Mouse (Mus musculus) urinary bladder, postnatal 14 days (tissue): ENCODE results near the gene Anapc7.
"Not testable (repeated sequence)": the region's sequence is repeated elsewhere in the genome, so short reads cannot be mapped to it uniquely, and the experiment has no call there.

Experiments used
- DNase-seq: peaks from one replicate; pipeline ENCODE4 v3.0.0; 2021; ENCODE audit warnings: low spot score

The Anapc7 gene

GRCm38 (mm10) chr5:122409692-122410645, 11.5 kb upstream of the Anapc7 start:
- no peak for DNase-seq

- DNase-seq, result no peak
Observed at GRCm38 (mm10) chr5:122411892-122412291, 9.6 kb upstream of the Anapc7 start.

DNA sequence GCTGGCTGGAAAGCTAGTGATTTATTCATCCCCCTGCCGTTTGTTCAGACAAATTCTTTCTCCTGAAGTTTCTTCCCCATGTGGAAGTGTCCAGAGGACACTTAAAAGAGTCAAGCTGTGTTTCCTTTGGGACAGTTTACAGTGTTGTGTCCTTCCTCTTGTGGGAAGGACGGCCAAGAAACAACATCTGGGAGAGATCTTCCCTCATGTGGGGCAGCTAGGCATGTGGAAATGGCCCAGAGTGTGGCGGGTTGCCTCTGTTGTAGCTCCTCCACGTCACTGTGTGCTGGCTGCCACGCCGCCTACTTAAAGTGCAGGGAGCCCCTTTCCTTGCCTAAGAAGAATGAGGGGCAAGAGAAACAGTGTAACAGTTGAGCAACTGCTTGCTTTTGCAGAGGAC, 8.7 kb upstream of the Anapc7 start:
- peak; percentile 37 for DNase-seq

GRCm38 (mm10) chr5:122414351-122414750, 7.1 kb upstream of the Anapc7 start:
- no peak for DNase-seq

DNA sequence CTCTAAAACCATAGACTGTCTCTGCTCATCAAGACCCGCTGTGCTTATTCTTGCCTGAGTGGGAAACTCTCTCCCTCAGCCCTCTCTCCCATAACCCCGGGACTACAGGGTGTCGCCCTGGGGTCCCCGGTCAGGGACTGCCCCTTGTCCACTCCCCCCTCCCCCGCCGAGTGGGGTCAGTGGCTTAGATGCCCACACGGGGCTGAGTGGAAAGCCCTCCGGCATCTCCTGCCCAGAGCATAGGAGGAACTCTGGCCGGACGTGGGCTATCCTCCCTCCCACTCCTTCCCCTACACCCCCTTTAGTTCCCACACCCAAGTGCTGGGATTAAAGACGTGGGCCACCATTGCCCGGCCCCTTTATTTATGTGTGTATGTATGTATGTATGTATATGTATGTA, 6.0 kb upstream of the Anapc7 start:
- DNase-seq, result no peak

DNA sequence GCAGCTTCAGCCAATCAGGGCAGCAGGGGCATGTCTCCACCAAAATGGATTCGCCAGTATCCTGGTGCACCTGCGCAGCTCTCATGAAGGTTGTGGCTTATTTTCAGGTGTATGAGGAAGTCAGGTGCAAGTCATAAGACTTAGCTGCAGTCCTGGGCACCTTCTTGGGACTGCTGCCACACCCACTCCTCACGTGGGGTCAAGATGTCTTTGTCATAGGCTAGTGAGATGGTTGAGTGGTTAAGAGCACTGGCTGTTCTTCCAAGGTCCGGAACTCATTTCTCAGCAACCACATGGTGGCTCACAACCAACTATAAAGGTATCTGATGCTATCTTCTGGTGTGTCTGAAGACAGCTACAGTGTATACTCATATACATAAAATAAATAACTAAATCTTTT, 817 bp upstream of the Anapc7 start:
- not testable (repeated sequence) for DNase-seq

DNA sequence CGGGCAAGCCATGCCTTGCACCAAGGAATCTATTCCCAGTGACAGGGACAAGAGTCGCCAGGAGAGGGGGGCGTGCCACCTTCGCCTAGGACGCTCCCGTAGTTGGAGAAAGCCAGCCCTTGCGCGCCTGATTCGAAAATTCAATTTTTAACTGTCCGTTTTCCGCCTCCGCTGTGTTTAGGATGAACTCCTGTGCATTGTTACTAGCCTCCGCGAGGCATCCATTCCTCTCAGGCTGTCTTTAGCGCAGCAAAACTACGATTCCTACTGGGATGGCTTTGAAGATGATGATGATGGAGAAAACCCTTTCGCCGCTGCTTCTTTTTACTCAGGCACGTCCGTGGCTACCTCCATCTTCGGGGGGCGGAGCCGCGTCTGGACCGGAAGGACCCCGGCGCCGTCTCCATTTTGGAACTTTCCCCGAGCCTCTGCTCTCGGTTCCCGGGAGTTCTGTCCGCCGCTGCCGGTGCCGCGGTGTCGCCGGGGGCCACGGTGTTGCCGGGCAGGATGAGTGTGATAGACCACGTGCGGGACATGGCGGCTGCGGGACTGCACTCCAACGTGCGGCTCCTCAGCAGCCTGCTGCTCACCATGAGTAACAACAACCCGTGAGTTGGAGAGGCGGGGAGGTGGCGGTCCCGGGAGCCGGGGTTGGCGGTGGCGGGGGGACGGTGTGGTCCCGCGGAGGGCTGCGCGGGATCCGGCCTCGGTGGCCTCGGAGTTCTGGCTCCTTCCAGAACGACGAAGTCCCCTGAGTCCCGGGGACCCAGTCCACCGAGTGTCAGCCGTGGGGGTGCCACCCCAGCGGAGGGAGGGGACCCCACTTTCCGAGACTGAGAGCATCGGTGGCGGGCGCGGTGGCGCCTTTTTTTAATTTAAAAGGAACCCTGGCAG, 825 bp downstream of the Anapc7 start:
- DNase-seq, result peak; percentile 90

GRCm38 (mm10) chr5:122423083-122423482, 1.6 kb downstream of the Anapc7 start:
- DNase-seq, result no peak

- DNase-seq, result no peak
Observed at GRCm38 (mm10) chr5:122425550-122425949, 4.1 kb downstream of the Anapc7 start.

DNA sequence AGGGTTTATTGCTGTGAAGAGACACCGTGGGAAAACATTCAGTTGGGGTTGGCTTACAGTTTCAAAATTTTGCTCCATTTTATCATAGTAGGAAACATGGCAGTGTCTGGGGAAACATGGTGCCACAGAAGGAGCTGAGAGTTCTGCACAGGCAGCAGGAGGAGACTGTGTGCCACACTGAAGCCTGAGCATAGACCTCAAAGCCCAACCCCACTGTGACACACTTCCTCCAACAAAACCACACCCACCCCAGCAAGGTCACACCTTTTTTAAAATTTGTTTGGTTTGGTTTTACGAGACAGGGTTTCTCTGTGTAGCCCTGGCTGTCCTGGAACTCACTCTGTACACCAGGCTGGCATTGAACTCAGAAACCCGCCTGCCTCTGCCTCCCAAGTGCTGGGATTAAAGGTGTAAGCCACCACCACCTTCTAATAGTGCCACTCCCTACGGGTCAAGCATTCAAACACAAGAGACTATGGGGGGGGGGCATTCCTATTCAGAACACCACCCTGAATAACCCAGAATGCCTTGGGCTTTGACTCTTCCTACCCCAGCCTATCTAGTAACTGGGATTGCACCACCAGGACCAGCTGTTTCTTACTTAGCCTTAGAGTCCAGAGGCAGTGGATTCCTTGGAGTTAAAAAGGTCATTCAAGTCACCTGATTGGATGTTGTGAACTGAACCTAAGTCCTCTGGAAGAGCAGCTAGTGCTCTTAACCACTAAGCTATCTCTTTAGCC, 8.7 kb downstream of the Anapc7 start:
- no peak for DNase-seq

GRCm38 (mm10) chr5:122431221-122431620, 9.7 kb downstream of the Anapc7 start:
- no peak for DNase-seq

DNA sequence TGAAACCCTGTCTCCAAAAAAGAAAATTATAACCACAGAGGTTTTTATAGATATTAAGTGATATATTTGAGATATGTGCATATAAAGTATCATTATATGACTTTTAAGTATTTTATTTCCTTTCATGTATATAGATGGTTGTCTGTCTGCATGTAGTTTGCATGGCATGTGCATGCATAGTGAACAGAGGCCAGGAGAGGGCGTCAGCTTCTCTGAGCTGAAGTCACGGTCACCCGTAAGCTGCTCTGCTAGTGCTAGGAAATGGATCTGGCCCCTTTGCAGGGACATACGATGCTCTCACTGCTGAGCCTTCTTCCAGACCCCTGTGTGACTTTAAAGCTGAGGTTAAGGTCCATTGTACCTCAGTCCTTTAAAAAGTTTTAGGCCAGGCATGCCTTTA, 13.0 kb downstream of the Anapc7 start:
- no peak for DNase-seq

DNA sequence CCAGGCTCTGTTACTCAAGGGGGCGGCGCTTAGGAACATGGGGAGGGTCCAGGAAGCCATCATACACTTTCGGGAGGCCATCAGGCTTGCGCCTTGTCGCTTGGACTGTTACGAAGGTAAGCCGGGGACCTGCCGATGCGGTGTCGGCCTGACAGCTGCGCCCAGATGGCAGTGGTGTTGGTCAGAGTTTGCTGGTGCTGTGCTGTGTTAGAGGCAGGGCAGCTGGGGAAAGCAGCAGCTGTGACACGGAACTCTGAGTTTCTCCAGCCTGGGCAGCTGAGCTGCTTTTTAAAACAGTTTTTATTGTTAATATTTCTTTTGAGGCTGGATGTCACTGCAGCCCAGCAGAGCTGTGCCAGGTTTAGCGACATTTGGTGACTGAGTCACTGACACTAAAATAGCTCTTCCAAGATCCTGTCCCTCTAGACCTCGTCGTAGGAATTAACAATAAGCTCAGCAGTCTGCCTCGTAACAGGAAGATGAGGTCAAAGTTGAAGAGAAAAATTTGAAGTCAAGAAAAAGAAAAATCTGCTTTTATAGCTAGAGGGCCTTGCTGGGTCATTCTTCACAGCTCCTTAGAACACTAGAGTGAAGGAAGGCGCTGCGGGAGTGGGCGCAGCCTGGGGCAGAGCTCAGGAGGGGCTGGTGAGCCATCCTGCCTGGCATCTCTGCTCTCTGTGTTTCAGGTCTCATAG, 18.1 kb downstream of the Anapc7 start:
- DNase-seq, result no peak

- no peak for DNase-seq
Observed at GRCm38 (mm10) chr5:122440095-122440630, 18.7 kb downstream of the Anapc7 start.

GRCm38 (mm10) chr5:122444492-122444891, 23.0 kb downstream of the Anapc7 start:
- DNase-seq, result no peak

DNA sequence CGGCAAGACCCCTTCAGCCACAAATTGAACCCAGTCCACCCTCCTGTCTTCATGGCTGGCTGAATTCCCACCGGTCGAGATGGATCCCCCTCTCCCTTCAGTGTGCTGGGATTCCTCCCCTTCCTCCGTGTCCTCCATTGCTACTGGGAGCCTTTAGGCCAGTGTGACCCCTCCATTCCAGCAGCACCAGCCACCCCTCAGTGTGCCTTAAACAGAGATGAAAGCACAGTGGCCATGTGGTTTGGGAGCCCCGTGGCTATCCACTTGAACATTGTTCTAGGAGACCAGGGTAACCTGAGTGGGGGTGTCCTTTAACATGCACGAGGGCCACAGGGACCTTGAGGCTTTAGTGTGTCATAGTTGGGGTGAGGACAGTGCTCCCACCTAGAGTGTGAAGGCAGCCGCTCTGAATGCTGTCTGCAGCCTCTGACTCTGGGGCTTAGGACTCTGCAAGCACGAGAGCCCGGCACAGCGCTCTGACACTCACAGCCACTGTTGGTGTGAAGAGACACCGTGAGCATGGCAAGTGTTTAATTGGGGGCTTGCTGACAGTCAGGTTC, 23.6 kb downstream of the Anapc7 start:
- no peak for DNase-seq

DNA sequence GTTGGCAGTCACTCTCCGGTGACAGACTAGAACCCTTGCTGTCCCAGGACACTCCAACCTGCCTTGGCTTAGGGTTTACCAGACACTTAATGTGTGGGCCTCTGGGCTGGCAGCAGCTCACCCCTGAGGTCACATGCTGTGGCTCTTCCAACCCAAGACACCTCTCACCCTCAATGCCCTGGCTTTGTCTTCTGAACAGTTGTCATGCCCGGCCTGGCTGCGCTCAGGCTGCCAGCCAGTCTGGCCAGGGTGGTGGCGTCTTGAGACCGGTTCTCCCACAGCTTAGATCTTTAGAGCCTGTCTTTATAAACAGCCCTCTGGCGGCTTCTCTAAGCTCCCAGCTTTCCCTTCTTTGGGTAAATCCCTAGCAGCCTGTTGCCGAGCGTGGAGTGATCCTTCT, 26.4 kb downstream of the Anapc7 start:
- peak; percentile 35 for DNase-seq

DNA sequence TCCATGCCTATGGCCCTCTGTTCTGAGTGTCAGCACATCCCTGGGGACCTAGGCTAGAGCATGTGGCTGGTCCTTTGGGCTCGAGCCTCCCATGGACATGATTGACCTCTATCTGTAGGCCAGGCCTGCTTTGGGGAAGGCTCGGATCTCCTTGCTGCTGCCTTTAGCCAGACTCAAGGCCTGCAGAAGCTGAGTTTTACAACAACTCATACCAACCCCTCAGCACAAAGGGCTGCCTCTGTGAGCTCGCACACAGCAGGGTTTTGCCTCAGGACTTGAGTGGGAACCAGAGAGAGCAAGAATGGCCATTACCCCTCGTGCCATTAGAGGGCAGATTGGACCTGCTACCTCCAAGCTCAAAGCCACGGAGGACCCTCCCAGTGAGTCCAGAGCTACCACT, 27.4 kb downstream of the Anapc7 start:
- no peak for DNase-seq

GRCm38 (mm10) chr5:122449946-122450345, 28.5 kb downstream of the Anapc7 start:
- DNase-seq, result no peak

DNA sequence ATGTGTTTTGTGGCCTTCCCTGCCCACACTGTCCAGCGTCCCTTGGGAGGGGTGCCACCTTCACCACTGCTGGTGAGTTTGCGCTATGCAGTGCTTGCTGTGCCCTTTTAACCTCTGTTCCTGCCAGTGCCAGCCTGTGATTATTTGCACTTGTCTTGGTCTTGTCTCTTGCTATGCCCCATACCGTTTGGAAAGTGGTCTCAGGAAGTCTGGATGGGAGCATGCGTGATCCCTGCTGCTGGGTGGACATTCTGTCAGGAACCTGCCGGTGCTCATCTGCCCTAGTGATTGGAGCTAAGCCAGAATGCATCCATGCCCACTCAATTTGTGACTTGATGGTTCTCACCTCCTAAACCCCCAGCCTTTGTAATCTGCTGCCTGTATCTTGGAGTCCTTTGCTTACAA, 29.4 kb downstream of the Anapc7 start:
- DNase-seq, result no peak

DNA sequence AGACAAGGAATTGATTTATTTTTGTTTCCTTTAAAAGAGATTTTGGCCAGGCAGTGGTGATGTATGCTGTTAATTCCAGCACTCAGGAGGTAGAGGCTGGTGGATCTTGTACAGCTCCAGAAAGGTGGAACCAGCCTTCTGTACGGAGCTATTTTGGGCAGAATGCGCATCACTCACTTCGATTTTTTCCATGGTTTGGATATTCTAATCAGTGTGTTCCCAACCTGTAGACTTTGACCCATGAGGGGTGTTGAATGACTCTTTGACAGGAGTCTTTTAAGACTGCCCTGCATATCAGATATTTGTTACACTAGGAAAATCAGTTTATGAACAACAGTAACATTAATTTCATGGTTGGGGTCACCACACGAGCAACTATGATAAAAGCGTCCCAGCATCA, 29.8 kb downstream of the Anapc7 start:
- no peak for DNase-seq
